Mouse (Mus musculus) G1E (cell line): ENCODE data around the gene Abca1.

Experiments used
- CTCF ChIP-seq: IDR thresholded peaks from 2 replicates; pipeline ENCODE4 v1.5.1; 2012; ENCODE audit warnings: low read depth, low read length, inconsistent platforms, mixed read lengths
- GATA1 ChIP-seq: IDR thresholded peaks from 2 replicates; pipeline ENCODE4 v1.6.1; 2012; ENCODE audit warnings: borderline replicate concordance, low read length, inconsistent platforms, mixed read lengths
- GATA2 ChIP-seq: IDR thresholded peaks from 2 replicates; pipeline ENCODE4 v1.6.1; 2012; ENCODE audit warnings: low read depth, low read length, inconsistent platforms, borderline replicate concordance
- TAL1 ChIP-seq: conservative IDR thresholded peaks from 2 replicates; pipeline ENCODE4 v1.6.1; 2012; ENCODE audit warnings: low read depth, low read length, inconsistent platforms, mixed read lengths

GRCm38 (mm10) chr4:53100492-53100891 lies 59.2 kb downstream of the Abca1 start:
- TF ChIP-seq CTCF (no peak), TAL1 (no peak), GATA2 (no peak), GATA1 (no peak)
